Mouse (Mus musculus): Measurements from ENCODE around the gene Rer1.
"Not testable (repeated sequence)": the region's sequence is repeated elsewhere in the genome, so short reads cannot be mapped to it uniquely, and the experiment has no call there.

The Rer1 gene

GRCm38 (mm10) chr4:155116607-155117006 lies 30.4 kb upstream of the Rer1 start:
- DNase-seq (ENCODE audit: low read depth, low spot score), result no peak

GRCm38 (mm10) chr4:155113766-155114410 lies 27.7 kb upstream of the Rer1 start:
- no peak for DNase-seq (ENCODE audit: low read depth, low spot score)

GRCm38 (mm10) chr4:155109471-155109870 lies 23.3 kb upstream of the Rer1 start:
- DNase-seq (ENCODE audit: low read depth, low spot score), result no peak

DNA sequence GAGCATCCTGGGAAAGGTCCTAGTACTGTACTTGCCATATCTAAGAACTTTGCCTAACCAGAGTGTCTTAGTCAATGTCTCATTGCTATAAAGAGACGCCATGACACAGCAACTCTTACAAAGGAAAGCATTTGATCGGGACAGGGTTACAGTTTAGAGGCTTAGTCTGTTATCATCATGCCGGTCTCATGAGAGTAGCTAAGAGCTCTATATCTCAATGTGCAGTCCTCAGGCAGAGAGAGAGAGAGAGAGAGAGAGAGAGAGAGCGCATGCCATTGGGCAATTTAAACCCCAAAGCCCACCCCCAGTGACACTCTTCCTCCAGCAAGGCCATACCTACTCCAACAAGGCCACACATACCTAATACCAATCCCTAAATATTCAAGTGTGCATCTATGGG lies 21.7 kb upstream of the Rer1 start:
- DNase-seq (ENCODE audit: low read depth, low spot score), result no peak

DNA sequence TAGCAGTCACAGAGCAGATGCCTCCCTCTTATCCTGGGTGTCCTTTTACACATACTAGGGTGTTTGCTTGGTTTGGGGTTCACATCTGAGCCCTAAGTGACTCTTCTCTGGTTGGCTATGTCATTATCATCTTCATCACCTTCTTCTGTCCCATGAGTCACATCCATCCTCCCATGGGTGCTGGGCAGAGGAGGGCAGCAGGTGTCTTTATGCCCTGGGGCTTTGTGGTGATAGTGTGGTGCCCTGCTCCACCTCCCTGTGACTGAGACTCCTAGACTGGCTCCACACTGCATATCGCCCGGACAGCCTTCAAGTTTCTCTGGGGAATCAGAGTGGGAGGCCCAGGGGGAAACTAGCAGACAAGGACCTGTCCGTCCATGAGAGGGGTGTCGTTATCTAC lies 12.4 kb upstream of the Rer1 start:
- no peak for DNase-seq (ENCODE audit: low read depth, low spot score)

DNA sequence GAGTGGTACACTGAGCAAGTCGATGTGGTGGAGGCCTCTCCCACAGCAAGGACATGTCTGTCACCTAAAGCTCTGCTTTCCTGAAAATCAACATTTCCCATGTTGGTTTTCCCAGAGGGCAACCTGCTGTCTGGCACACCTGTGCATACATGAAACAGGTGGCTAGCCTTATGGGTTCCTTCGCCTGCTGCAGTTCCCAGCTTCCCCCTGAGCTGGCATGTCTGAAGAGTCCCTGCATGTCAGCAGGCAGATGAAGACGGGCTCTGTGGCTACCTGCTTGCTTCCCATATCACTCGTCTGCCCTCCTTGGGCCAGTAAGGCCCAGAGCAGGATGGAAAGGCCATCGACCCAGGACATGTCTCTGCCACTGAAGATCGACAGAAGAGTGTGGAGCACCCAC lies 11.3 kb upstream of the Rer1 start:
- no peak for DNase-seq (ENCODE audit: low read depth, low spot score)

DNA sequence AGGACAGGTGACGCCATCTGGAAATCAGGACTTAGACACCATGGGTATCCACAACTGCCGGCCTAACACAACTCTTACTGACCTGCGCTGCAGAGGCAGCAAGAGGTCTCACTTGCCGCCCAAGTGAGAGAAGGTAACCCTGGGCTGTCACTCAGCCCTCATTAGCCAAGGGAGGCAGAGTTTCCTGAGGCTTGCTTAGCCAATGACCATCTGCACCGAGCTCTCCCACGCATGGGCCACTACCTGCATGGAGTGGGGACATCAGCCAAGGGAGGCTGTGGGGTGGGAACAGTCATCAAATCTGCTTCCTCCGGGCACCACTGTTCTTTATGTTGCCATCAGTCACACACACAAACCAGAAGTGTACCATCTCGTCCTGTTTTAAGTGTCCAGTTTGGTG lies 9.8 kb upstream of the Rer1 start:
- no peak for DNase-seq (ENCODE audit: low read depth, low spot score)

DNA sequence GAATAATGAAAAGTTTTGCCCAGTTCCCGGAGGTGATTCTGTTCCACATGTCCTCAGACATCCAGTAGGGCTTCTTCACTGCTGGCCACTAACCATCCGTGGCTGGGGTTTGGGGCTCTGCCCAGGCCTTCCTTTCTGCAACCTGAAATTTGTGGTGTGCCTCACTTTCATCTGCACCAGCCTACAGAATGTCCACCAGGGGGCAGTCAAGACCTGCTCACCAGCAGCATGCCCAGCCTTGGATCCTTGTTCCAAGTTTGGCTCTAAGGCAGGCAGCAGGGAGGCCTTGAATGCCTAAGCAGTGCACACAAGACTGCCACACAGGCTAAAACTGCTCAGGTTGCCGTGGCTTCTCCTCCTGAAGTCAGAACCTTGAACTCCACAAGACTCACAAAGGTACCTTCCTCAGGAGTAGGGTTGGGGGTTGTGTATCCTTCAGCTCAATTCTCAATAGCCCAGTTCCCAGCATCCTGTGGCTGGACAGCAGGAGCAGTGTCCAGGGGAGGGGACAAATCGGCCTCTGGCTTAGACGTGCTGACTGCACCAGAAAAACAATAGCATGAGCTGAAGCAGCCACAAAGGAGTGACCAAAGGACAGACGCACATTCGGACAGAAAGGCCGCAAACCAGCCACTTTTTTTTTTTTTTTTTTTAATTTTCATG lies 9.2 kb upstream of the Rer1 start:
- peak; percentile 85 for DNase-seq (ENCODE audit: low read depth, low spot score)

- DNase-seq (ENCODE audit: low read depth, low spot score), result peak; percentile 57
These were observed 8.4 kb upstream of the Rer1 start for GRCm38 (mm10) chr4:155094565-155094964.

GRCm38 (mm10) chr4:155093431-155094149 lies 7.4 kb upstream of the Rer1 start:
- no peak for DNase-seq (ENCODE audit: low read depth, low spot score)

GRCm38 (mm10) chr4:155092718-155093430 lies 6.7 kb upstream of the Rer1 start:
- DNase-seq (ENCODE audit: low read depth, low spot score), result no peak

DNA sequence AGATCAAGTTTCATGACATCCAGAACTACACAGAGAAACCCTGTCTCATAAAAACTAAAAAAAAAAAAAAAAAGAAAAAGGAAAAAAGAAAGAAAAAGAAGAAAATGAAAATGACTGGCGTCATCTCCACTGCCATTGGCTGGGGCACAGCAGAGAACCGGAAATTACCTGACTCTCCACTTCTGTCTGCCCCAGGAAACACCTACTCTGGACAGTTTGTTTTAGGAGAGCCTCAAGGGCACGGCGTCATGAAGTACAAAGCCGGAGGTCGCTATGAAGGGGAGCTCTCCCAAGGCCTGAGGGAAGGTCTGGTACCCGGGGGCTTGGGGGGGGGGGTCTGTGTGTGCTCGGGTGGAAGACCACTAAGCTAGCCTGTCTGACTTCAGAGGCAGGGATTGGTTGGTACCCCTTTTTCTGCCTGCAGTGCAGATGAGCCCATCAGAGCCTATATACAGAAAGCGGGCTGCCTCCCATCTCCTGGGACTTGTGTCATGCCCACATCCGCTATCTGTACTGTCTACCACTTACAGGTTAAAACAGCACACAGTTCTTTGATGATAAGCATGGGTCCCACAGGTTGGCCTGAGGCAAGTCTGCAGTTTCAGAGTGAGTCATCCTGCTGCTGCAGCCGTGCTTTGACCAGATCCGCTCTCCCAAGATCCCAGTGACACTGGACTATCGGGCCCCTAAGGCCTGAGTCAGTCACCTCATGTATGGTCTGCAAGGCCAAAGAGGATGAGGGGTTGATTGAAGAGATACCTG lies 4.7 kb upstream of the Rer1 start:
- peak; percentile 54 for DNase-seq (ENCODE audit: low read depth, low spot score)

DNA sequence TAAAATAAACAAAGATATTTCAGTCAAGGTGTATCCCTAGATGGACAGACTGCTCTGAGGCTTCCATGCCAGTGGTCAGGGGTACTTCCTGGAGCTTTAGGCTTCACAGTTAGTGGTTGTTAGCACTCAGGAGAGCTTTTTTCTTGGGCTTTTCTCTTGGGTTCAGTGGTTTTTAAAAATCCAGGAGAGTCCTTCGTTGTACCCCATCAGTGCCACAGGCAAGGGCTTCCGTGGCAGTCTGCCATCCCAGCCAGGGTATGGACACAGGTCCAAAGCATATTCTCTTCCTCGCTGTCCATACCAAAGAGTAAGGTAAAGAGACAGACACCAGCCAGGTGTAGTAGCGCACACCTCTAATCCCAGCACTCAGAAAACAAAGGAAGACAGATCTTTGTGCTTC lies 4.0 kb upstream of the Rer1 start:
- DNase-seq (ENCODE audit: low read depth, low spot score), result no peak

- DNase-seq (ENCODE audit: low read depth, low spot score), result no peak
These were observed 3.1 kb upstream of the Rer1 start for GRCm38 (mm10) chr4:155089241-155089640.

DNA sequence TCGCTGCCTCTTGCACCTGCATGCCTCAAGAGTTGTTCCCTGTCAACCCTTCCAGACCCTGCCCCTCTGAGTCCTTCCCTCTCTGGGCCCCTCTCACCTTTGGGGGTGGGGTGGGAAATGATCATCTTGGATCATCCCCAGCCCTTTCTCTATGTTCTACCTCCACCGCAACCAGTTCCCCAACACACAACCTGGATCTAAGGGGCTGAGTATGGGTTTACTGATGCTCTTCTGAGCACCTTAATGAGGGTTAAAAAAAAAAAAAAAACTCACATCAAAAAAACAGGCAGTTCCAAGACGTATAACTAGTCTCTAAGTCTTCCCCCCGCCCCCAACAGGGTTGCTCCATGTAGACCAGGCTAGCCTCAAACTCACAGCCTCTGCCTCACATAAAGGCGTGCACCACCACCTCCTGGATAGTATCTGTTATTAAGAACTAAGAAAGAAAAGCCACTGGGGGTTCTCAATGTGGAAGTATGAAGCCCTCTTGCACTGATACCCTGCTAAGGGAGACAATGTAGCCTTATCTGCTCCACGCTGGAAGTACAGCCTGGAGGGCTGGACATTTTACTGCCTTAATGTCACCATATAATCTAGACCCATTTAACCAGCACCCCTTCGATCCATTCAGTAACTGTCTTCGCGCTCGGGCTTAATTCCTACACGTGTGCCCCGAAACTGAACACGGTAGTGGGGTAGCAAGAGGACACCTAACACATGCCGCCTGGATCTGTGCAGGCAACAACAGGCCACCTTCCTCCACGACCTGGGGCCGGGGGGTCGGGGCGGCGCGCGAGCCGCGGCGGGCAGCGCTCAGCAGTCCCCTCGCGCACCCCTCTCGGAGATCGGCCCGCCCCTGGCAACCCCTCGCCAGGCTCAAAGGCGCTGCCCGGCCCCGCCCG lies 725 bp downstream of the Rer1 start:
- DNase-seq (ENCODE audit: low read depth, low spot score), result peak; percentile 34

- no peak for DNase-seq (ENCODE audit: low read depth, low spot score)
These were observed 1.8 kb downstream of the Rer1 start for GRCm38 (mm10) chr4:155084351-155084750.

GRCm38 (mm10) chr4:155083553-155083952 lies 2.6 kb downstream of the Rer1 start:
- no peak for DNase-seq (ENCODE audit: low read depth, low spot score)

GRCm38 (mm10) chr4:155079666-155080065 lies 6.5 kb downstream of the Rer1 start:
- DNase-seq (ENCODE audit: low read depth, low spot score), result no peak

- not testable (repeated sequence) for DNase-seq (ENCODE audit: low read depth, low spot score)
These were observed 7.4 kb downstream of the Rer1 start for GRCm38 (mm10) chr4:155078808-155079207.

DNA sequence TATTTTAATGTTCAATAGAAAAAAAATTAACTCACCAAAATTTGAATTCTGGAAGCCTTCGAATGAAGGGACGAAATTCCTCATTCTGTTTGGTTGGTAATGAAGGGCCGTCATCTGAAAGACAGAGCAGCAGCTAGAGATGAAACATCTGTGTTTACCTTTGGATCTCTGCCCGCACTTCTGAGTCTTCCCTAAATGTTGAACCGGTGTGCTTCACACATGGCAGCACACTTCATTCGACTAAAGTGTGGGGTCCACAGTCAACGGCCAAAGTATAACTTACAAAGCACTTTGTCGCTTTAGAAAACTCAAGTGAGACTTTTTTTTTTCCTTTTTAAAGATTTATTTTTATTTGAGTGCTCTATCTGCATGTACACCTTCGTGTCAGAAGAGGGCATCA lies 9.5 kb downstream of the Rer1 start:
- no peak for DNase-seq (ENCODE audit: low read depth, low spot score)
